Mouse (Mus musculus) lung, postnatal 0 days (tissue): ENCODE measurements around the gene Arhgap32.

Source experiments
- CTCF ChIP-seq: IDR thresholded peaks from 2 replicates; pipeline ENCODE4 v1.5.1; 2016; ENCODE audit warnings: antibody characterized with exemption, mild to moderate bottlenecking
- EP300 ChIP-seq: IDR thresholded peaks from 2 replicates; pipeline ENCODE4 v1.6.1; 2016; ENCODE audit warnings: antibody characterized with exemption, mild to moderate bottlenecking, control low read depth

- TF ChIP-seq CTCF (no peak), EP300 (peak; percentile 64; the same call in 1 of the 2 replicates)
Measured at GRCm38 (mm10) chr9:32223739-32224529, 108.0 kb downstream of the Arhgap32 start.
